Mouse (Mus musculus) olfactory bulb, adult 2 months (tissue): ENCODE data around the gene Frmd4a. TPM values are rescaled to one million over a fixed set of nuclear protein-coding genes. Genes with fewer than 3 reads are reported as not detected.

Experiments used
- H3K27ac ChIP-seq: fragments of 200-500 bp; 2 replicates; pipeline ENCODE4 v1.5.1; 2012; ENCODE audit warnings: low read depth, low read length; ENCODE audit not compliant: insufficient read depth
- H3K4me1 ChIP-seq: fragments of 200-500 bp; 2 replicates; pipeline ENCODE4 v1.6.1; 2012; ENCODE audit warnings: low read length; ENCODE audit not compliant: control insufficient read depth, insufficient read depth
- H3K4me3 ChIP-seq: fragments of 200-500 bp; 2 replicates; pipeline ENCODE4 v1.5.1; 2012; ENCODE audit warnings: mild to moderate bottlenecking, low read depth, low read length, moderate library complexity; ENCODE audit not compliant: insufficient read depth
- CTCF ChIP-seq: fragments of 200-500 bp; IDR thresholded peaks from 2 replicates; pipeline ENCODE4 v1.5.1; 2012; ENCODE audit warnings: low read depth, mild to moderate bottlenecking, low read length, moderate library complexity; ENCODE audit not compliant: insufficient read depth
- POLR2A ChIP-seq: fragments of 200-500 bp; IDR thresholded peaks from 2 replicates; pipeline ENCODE4 v1.6.1; 2012; ENCODE audit warnings: mild to moderate bottlenecking, low read depth, low read length, moderate library complexity; ENCODE audit not compliant: insufficient read depth
- WGBS: fragments of 180-500 bp; shearing (Covaris S2); methylation state at CpG from one replicate; pipeline ENCODE4 v1.1.7; 2018; 5-methylcytosine and 5-hydroxymethylcytosine counted together
- polyA plus RNA-seq: library from polyadenylated mRNA; stranded (reverse); fragments of >200 nt; gene quantifications from 2 replicates; pipeline ENCODE4 v1.2.4, GENCODE M21; 2012; ENCODE audit warnings: low replicate concordance; ENCODE audit not compliant: missing spikeins, insufficient read depth, insufficient read length

The Frmd4a gene
- polyA plus RNA-seq, 1 experiment: not detected

DNA sequence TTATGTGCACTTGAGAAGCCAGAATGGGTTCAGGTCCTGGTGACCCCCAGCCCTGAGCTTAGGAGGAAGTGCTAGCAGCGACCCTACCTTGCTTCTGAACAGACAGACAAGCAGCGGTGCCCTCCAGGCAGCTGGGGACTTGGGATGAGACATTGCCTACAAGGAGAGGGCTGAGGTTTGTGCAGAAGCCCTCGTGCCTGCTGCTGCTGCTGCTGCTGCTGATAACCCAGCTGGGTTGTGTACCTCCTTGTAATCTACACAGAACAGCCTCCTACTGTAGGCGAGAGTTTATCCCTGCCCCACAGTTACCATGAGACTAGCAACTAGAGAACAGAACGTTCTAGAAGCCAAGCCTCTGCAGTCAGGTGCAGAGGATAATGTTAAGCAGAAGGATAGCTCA lies 543.7 kb downstream of the Frmd4a start:
- H3K4me1 ChIP-seq: peaks cover 18% of the 10 kb centered on the region
- TF ChIP-seq POLR2A: no peak
- peak overlapping the region; percentile 14; the same call in 1 of the 2 replicates for H3K4me3 ChIP-seq
- WGBS: 21% methylated on average over 5 of the region's 5 CpGs
- H3K27ac ChIP-seq: peak overlapping the region; percentile 72

GRCm38 (mm10) chr2:4562373-4562772 lies 544.9 kb downstream of the Frmd4a start:
- no peak for TF ChIP-seq CTCF
- Histone ChIP-seq H3K4me1 (peaks cover 15% of the 10 kb centered on the region), H3K27ac (no peak overlapping the region), H3K4me3 (no peak overlapping the region)
- WGBS: 77% methylated on average over 3 of the region's 3 CpGs

DNA sequence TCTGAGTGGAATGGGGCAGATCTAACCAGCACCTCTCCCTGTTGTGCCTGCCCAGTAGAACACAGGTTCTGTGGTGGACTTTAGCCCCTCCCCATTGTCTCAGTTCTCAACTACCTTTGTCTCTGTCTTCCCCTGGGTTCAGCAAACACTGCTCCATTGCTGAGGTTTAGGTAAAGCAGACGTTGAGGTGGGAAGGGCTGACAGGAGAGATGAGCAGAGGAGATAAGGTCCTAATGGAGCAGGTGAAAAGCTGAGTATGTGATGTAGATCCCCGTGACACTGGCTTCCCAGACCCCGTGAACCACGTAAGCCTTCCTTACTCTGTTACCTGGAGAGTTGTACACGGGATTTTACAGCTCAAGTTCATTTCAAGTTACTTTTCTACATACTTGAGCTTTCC lies 545.3 kb downstream of the Frmd4a start:
- no peak overlapping the region for H3K27ac ChIP-seq
- WGBS: 82% methylated on average over 5 of the region's 5 CpGs
- no peak overlapping the region for H3K4me3 ChIP-seq
- H3K4me1 ChIP-seq: peaks cover 11% of the 10 kb centered on the region
- TF ChIP-seq CTCF: no peak
- no peak for TF ChIP-seq POLR2A

GRCm38 (mm10) chr2:4563322-4563721 lies 545.8 kb downstream of the Frmd4a start:
- Histone ChIP-seq H3K4me3 (no peak overlapping the region), H3K4me1 (peaks cover 11% of the 10 kb centered on the region), H3K27ac (no peak overlapping the region)
- 50% methylated on average over 1 of the region's 1 CpGs for WGBS
- TF ChIP-seq CTCF (no peak), POLR2A (no peak)

DNA sequence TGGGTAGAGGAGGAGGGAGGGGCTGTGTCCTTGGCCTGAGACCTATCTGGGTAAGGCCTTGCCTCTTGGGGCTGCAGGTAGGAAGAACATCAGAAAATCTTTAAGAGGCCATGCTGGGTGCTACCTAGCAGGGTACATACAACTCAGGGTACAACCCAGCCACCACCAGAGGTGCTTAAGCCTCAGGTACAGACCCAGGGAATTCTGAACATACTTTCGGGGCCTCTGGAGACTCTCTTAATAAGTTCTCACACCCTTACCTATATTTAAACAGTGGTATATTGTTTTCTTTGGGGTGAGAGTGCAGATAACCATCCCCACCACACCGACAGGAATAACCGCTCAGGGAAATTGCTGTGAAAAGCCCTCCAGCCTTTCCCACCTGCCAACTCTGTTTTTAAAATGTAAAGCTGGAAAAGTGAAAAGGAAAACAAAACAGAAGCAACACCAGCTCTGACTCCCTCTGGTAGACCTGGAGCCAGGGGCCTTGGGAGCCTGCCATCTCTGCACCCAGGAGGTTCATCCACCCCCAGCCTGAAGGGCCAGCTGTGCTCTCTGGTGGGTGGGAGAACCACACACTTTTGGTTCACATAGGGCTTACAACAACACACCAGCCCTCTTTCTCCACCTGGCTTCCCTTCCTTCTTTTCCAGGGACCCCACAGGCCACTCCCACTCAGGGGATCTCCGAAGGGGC lies 548.9 kb downstream of the Frmd4a start:
- WGBS: 93% methylated on average over 4 of the region's 4 CpGs
- Histone ChIP-seq H3K4me1 (peaks cover 8% of the 10 kb centered on the region; the same call in 1 of the 2 replicates), H3K27ac (no peak overlapping the region), H3K4me3 (no peak overlapping the region)
- TF ChIP-seq POLR2A: no peak
- TF ChIP-seq CTCF: no peak

DNA sequence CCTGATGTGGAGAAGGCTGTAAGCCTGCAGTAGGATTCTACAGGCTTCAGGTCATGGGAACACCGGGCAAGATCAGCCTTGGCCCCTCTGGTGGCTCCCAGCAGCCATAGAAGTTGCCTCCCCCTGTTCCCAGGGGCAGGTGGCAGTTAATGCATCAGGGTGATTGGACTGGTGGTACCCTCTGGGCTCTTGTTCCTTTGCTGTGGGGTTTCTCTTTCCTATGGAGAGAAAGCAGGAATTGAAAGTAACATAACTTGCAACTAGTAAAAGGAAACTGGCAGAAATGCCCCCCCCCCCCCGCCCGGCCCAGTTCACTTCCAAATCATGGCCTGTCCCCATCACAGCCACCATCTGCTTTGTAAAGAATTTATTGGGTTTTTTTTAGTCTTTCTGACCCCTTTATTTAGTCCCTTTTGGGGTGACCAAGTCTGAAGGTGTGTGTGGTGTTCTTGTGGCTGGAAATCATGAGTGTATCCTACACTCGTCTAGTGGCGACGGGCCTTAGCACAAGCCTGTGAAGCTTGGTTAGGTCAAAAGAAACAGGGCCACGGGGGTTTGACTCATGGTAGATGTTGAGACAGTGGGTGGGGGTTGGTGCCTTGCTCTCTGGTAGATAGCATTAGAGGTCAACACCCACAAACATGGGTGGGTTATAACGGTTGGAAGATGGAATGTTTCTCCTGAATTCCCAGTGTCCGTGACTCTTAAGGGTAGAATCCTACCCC lies 549.6 kb downstream of the Frmd4a start:
- Histone ChIP-seq H3K4me3 (no peak overlapping the region), H3K27ac (no peak overlapping the region), H3K4me1 (peaks cover 8% of the 10 kb centered on the region; the same call in 1 of the 2 replicates)
- WGBS: 90% methylated on average over 9 of the region's 9 CpGs
- TF ChIP-seq POLR2A (no peak), CTCF (no peak)

- 64% methylated on average over 5 of the region's 5 CpGs for WGBS
- TF ChIP-seq POLR2A (no peak), CTCF (no peak)
- Histone ChIP-seq H3K4me3 (no peak overlapping the region), H3K4me1 (peaks cover 8% of the 10 kb centered on the region; the same call in 1 of the 2 replicates), H3K27ac (no peak overlapping the region)
These were observed 551.5 kb downstream of the Frmd4a start for GRCm38 (mm10) chr2:4568967-4569366.

- WGBS: 78% methylated on average over 10 of the region's 10 CpGs
- Histone ChIP-seq H3K27ac (no peak overlapping the region), H3K4me3 (no peak overlapping the region), H3K4me1 (peaks cover 10% of the 10 kb centered on the region; the same call in 1 of the 2 replicates)
- TF ChIP-seq CTCF (no peak), POLR2A (no peak)
These were observed 552.8 kb downstream of the Frmd4a start for GRCm38 (mm10) chr2:4570186-4570861.
